Mouse (Mus musculus) thymus, adult 2 months (tissue): ENCODE measurements at regions not wholly inside any gene's neighbourhood (a gene's known extent, or its start where the extent isn't known, plus 50 kb on each side); places are given as distances from the start of the nearest gene placed in this dataset.

ENCODE experiments used
- CTCF ChIP-seq: fragments of 200-500 bp; IDR thresholded peaks from 2 replicates; pipeline ENCODE4 v1.5.1; 2012; ENCODE audit warnings: mild to moderate bottlenecking, control low read depth, low read length, moderate library complexity, borderline replicate concordance; ENCODE audit not compliant: control insufficient read depth, poor library complexity, insufficient read depth; ENCODE audit errors: extremely low read depth
- POLR2A ChIP-seq: fragments of 200-500 bp; IDR thresholded peaks from 2 replicates; pipeline ENCODE4 v1.6.1; 2012; ENCODE audit warnings: mild to moderate bottlenecking, low read length, control low read depth, moderate library complexity; ENCODE audit not compliant: control insufficient read depth, poor library complexity, insufficient read depth; ENCODE audit errors: extremely low read depth

GRCm38 (mm10) chr13:44061286-44061685 lies 276.7 kb downstream of the Cd83 start:
- TF ChIP-seq CTCF (no peak), POLR2A (no peak)
